Mouse (Mus musculus) hindbrain, embryonic 14.5 days (tissue): ENCODE data around the gene Gstt1. TPM values are rescaled to one million over a fixed set of nuclear protein-coding genes. Genes with fewer than 3 reads are reported as not detected.

Source experiments
- ATAC-seq: fragments of 200-750 bp; cut with Nextera tagmentation; 2 replicates; pipeline ENCODE4 v1.8.0; 2017; ENCODE audit warnings: moderate number of reproducible peaks, mild to moderate bottlenecking, moderate TSS enrichment, moderate library complexity; ENCODE audit not compliant: low FRiP score
- DNase-seq: peaks from one replicate; pipeline ENCODE4 v3.0.0-alpha.2; 2015; ENCODE audit warnings: low spot score
- H3K27ac ChIP-seq: fragments of 300-500 bp; sonication (generic); 2 replicates; pipeline ENCODE4 v1.5.1; 2014; ENCODE audit warnings: mild to moderate bottlenecking, moderate library complexity
- H3K27me3 ChIP-seq: fragments of 300-500 bp; sonication (generic); 2 replicates; pipeline ENCODE4 v1.6.1; 2014; ENCODE audit warnings: mild to moderate bottlenecking, low read length, mixed read lengths; ENCODE audit not compliant: control insufficient read depth, insufficient read depth
- H3K36me3 ChIP-seq: fragments of 300-500 bp; sonication (generic); replicated peaks from 2 replicates; pipeline ENCODE4 v1.6.1; 2014; ENCODE audit not compliant: control insufficient read depth, insufficient read depth
- H3K4me1 ChIP-seq: fragments of 300-500 bp; sonication (generic); replicated peaks from 2 replicates; pipeline ENCODE4 v1.6.1; 2014; ENCODE audit warnings: antibody characterized with exemption, low read length, mixed read lengths; ENCODE audit not compliant: control insufficient read depth, insufficient read depth
- H3K4me2 ChIP-seq: fragments of 300-500 bp; sonication (generic); replicated peaks from 2 replicates; pipeline ENCODE4 v1.6.1; 2014; ENCODE audit warnings: mild to moderate bottlenecking, moderate library complexity
- H3K4me3 ChIP-seq: fragments of 300-500 bp; sonication (generic); replicated peaks from 2 replicates; pipeline ENCODE4 v1.5.1; 2014; ENCODE audit warnings: mild to moderate bottlenecking, low read length
- H3K9ac ChIP-seq: fragments of 300-500 bp; sonication (generic); 2 replicates; pipeline ENCODE4 v1.6.1; 2014
- H3K9me3 ChIP-seq: fragments of 300-500 bp; sonication (generic); 2 replicates; pipeline ENCODE4 v1.6.1; 2016; ENCODE audit warnings: low read length; ENCODE audit not compliant: control insufficient read depth
- WGBS: fragments of 180-500 bp; shearing (Covaris S2); extraction: QIAGEN DNeasy Blood & Tissue Kit; methylation state at CpG from one replicate; pipeline ENCODE4 v1.1.7; 2014; 5-methylcytosine and 5-hydroxymethylcytosine counted together
- polyA plus RNA-seq: library from polyadenylated mRNA; unstranded; fragments of >200 nt; fragmentation: Nextera tagmentation; extraction: Ambion mirVana; gene quantifications from 2 replicates; pipeline ENCODE4 v1.2.1, GENCODE M21; 2014

Gene Gstt1
- polyA plus RNA-seq, 1 experiment from 2014 or later: 12.1 TPM

- no peaks in the 10 kb centered on the region for H3K4me1 ChIP-seq
- peaks cover 44% of the 10 kb centered on the region for H3K36me3 ChIP-seq
- no peak overlapping the region for H3K27ac ChIP-seq
- WGBS: 94% methylated on average over 11 of the region's 11 CpGs
- no peak overlapping the region for H3K4me2 ChIP-seq
- no peaks in the 10 kb centered on the region for H3K27me3 ChIP-seq
- no peaks in the 10 kb centered on the region; the same call in 1 of the 2 replicates for H3K9me3 ChIP-seq
- ATAC-seq: no peak
- no peak overlapping the region for H3K9ac ChIP-seq
- no peak overlapping the region for H3K4me3 ChIP-seq
- DNase-seq: no peak
Observed at GRCm38 (mm10) chr10:75756719-75757118, 41.7 kb downstream of the Gstt1 start.

GRCm38 (mm10) chr10:75744017-75744416 is 54.4 kb downstream of the Gstt1 start:
- Histone ChIP-seq H3K9me3 (no peaks in the 10 kb centered on the region), H3K36me3 (peaks cover 82% of the 10 kb centered on the region), H3K9ac (no peak overlapping the region), H3K27me3 (no peaks in the 10 kb centered on the region), H3K4me3 (no peak overlapping the region), H3K27ac (0 out of 2 replicates have a peak overlapping the region, but pooled peaks have one; percentile 12), H3K4me1 (no peaks in the 10 kb centered on the region), H3K4me2 (no peak overlapping the region)
- 50% methylated on average over 3 of the region's 3 CpGs for WGBS
- DNase-seq (peak; percentile 91), ATAC-seq (peak; percentile 86)

- Histone ChIP-seq H3K27me3 (no peaks in the 10 kb centered on the region), H3K36me3 (peaks cover 81% of the 10 kb centered on the region), H3K4me2 (no peak overlapping the region), H3K27ac (no peak overlapping the region), H3K9me3 (no peaks in the 10 kb centered on the region), H3K4me3 (no peak overlapping the region), H3K9ac (no peak overlapping the region), H3K4me1 (no peaks in the 10 kb centered on the region)
- no peak for ATAC-seq
- 89% methylated on average over 12 of the region's 12 CpGs for WGBS
- DNase-seq: no peak
Observed at GRCm38 (mm10) chr10:75743369-75743768, 55.0 kb downstream of the Gstt1 start.

DNA sequence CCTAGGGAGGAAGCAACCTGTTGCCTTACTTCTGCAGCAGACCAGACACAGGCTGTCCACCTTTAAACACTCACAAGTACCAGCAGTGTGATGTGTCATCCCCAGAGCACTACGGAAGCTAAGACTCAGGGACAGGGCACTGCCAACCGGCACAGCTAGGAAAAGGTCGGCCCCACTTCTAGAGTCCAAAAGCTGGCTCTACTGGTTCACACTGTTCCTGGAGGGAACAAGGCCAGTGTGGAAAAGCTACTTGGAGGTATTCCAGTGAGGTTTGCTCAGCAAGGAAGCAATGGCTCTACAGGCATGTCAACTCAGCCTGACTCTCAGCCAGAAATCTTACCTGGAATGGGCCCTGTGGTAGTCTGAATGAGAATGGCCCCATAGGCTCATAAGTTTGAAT is 57.5 kb downstream of the Gstt1 start:
- ATAC-seq: no peak

More for the DNA sequence above, 57.5 kb downstream of the Gstt1 start:
- no peaks in the 10 kb centered on the region for H3K9me3 ChIP-seq
- H3K9ac ChIP-seq: no peak overlapping the region
- H3K4me1 ChIP-seq: no peaks in the 10 kb centered on the region
- 96% methylated on average over 3 of the region's 3 CpGs for WGBS
- no peak for DNase-seq
- H3K4me3 ChIP-seq: no peak overlapping the region
- H3K36me3 ChIP-seq: peaks cover 79% of the 10 kb centered on the region
- H3K27ac ChIP-seq: no peak overlapping the region
- no peak overlapping the region for H3K4me2 ChIP-seq
- no peaks in the 10 kb centered on the region for H3K27me3 ChIP-seq

Other genes with a start within 250 kb of the Gstt1 start
- 34.5 and 43.5 TPM in 2 replicates for gene Lrrc75b, start 238.3 kb downstream of the Gstt1 start, polyA plus RNA-seq
- 1.6 and 1.7 TPM in 2 replicates for gene Ggt1, start 237.0 kb downstream of the Gstt1 start, polyA plus RNA-seq
- gene Ggt5, start 209.2 kb downstream of the Gstt1 start, polyA plus RNA-seq: 2.1 and 2.7 TPM in 2 replicates
- gene Susd2, start 154.6 kb downstream of the Gstt1 start, polyA plus RNA-seq: 6.9 and 7.3 TPM in 2 replicates
- 32.4 and 40.4 TPM in 2 replicates for gene Cabin1, start 34.2 kb downstream of the Gstt1 start, polyA plus RNA-seq
- gene Ddt, start 25.2 kb downstream of the Gstt1 start, polyA plus RNA-seq: 84.3 and 89.8 TPM in 2 replicates
- not detected in 2 replicates for gene Gm20441, start 17.6 kb downstream of the Gstt1 start, polyA plus RNA-seq
- 0.57 and 1.4 TPM in 2 replicates for gene Gstt3, start 17.2 kb downstream of the Gstt1 start, polyA plus RNA-seq
- gene Gstt4, start 24.0 kb upstream of the Gstt1 start, polyA plus RNA-seq: not detected in 2 replicates
- 5.8 and 8.3 TPM in 2 replicates for gene Gstt2, start 38.8 kb upstream of the Gstt1 start, polyA plus RNA-seq
- gene Mif, start 61.7 kb upstream of the Gstt1 start, polyA plus RNA-seq: 1,642 and 1,896 TPM in 2 replicates
- gene Derl3, start 94.8 kb upstream of the Gstt1 start, polyA plus RNA-seq: 0.91 and 1.5 TPM in 2 replicates
- gene Smarcb1, start 123.0 kb upstream of the Gstt1 start, polyA plus RNA-seq: 230 and 231 TPM in 2 replicates
- gene Chchd10, start 134.5 kb upstream of the Gstt1 start, polyA plus RNA-seq: 148 TPM in 2 replicates
- 16.8 and 18.0 TPM in 2 replicates for gene Mmp11, start 137.9 kb upstream of the Gstt1 start, polyA plus RNA-seq
- gene Gm867, start 142.1 kb upstream of the Gstt1 start, polyA plus RNA-seq: 2.4 and 3.1 TPM in 2 replicates
- 0.48 and 1.6 TPM in 2 replicates for gene Vpreb3, start 144.5 kb upstream of the Gstt1 start, polyA plus RNA-seq
- 0.14 TPM in 1 of 2 replicates, not detected in the other for gene Gm5134, start 155.9 kb upstream of the Gstt1 start, polyA plus RNA-seq
- 11.2 and 11.9 TPM in 2 replicates for gene Zfp280b, start 234.1 kb upstream of the Gstt1 start, polyA plus RNA-seq